ENCODE assay signal across 8 mouse cellular contexts in the genomic region with DNA sequence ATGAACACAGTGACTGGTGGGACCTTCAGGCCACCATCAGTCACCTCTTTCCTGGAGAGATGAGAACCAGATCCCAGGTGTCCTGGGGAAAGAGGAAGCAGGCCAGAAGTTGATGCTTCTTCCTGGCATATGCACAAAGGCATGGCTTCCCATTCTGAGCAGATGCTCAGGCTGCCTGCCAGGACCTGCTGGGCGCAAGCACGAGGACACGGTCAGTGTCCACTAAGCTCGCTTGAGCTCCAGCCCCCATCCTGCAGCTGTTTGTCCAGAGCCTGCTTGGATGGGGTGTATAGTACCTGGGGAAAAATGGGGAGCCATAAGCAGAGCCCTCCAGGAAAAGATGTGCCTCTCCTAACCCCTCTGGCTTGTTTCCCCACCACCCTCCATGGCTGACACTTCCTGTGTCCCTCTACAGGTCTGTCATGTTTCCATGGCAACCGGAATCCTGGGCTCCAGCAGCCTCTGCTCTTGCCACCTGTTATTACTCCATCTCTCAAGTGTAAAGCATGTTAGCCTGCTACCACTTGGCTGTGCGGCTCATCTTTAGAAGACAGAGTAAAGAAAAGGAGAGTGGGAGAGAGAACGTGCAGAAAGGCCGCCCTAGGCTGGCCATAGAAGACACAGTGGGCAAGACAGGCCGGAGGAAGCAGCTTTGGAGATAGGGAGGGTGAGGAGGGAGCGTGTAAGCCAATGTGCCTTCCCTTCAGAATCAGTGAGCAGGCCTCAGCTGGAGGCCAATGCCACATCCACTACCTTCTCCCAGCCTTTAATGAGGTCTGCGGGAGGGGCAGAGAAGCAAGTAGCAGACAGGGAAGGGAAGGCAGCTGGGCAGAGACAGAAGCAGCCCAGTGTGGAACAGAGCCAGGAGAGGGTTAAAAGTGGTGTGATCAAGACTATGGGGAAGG.
DNase-seq lines count a peak whose midpoint lies in the region; ATAC-seq lines count a peak whose summit lies in the region.

No protein-coding gene starts in this region.

- no peaks in the 10 kb centered on the region for H3K9me3 ChIP-seq in hindbrain, embryonic 12.5 days (replicated peaks)

- H3K9ac ChIP-seq in hindbrain, embryonic 12.5 days: no peak overlapping the region; the same call in 1 of the 2 replicates

- H3K27me3 ChIP-seq in hindbrain, embryonic 12.5 days: no peaks in the 10 kb centered on the region

- peak overlapping the region; percentile 66 for H3K27ac ChIP-seq in hindbrain, embryonic 12.5 days

- DNase-seq in left cerebral cortex, postnatal 10 days (ENCODE audit: extremely low spot score in 1 of 2, low spot score in 2 of 2): peak; percentile 34 to 84
- DNase-seq in left cerebral cortex, adult 11 months (ENCODE audit: low spot score): no peak
- peak; percentile 86 to 89 for DNase-seq in cerebellum, postnatal 36 days
- peak; percentile 61 for DNase-seq in retina, embryonic 14.5 days (ENCODE audit: low spot score)
- no peak for DNase-seq in adrenal gland, postnatal 4 days (ENCODE audit: low spot score in 2 of 2)
- DNase-seq in thymus, postnatal 4 days: no peak
- DNase-seq in ovary, postnatal 36 days (ENCODE audit: low spot score): no peak

- 67% methylated on average over 11 of the region's 11 CpGs for WGBS in hindbrain, embryonic 12.5 days

- ATAC-seq in hindbrain, embryonic 12.5 days (ENCODE audit: low FRiP score): peak; percentile 58

- H3K4me3 ChIP-seq in hindbrain, embryonic 12.5 days: no peak overlapping the region

- H3K4me2 ChIP-seq in hindbrain, embryonic 12.5 days (replicated peaks): no peak overlapping the region

- intact Hi-C loops in left cerebral cortex, postnatal 10 days (cut with DNase I): no loop called here

- H3K4me1 ChIP-seq in hindbrain, embryonic 12.5 days: peaks cover 27% of the 10 kb centered on the region

- H3K36me3 ChIP-seq in hindbrain, embryonic 12.5 days: no peaks in the 10 kb centered on the region

Comparison
In these comparisons a context has a peak if more than half of its experiments do, and no peak if none do; other contexts are left out.
1. DNase-seq: peak in left cerebral cortex, postnatal 10 days (2 of 2), cerebellum, postnatal 36 days (2 of 2) and retina, embryonic 14.5 days (single experiment); none in left cerebral cortex, adult 11 months (single experiment), adrenal gland, postnatal 4 days (0 of 2), thymus, postnatal 4 days (single experiment) and ovary, postnatal 36 days (single experiment).